Comparison of ENCODE assay signal across 10 mouse cellular contexts in genomic region chr6:86395969-86396368, GRCm38 (mm10). TPM values are rescaled to one million over a fixed set of nuclear protein-coding genes. Genes with fewer than 3 reads are reported as not detected.
DNase-seq lines count a peak whose midpoint lies in the region; ATAC-seq and TF ChIP-seq lines count a peak whose summit lies in the region.
"Had no signal": no experiment of that assay in that cellular context is flagged by ENCODE, and none has a peak within 500 bp of the region (broad histone marks: within the 10 kb centered on the region; RNA-seq: fewer than 3 reads in every experiment).

No protein-coding gene starts in this region.

- H3K4me1 ChIP-seq in heart, embryonic 15.5 days (replicated peaks) = peaks cover 28% of the 10 kb centered on the region
- H3K4me1 ChIP-seq in bone marrow, adult 2 months (ENCODE audit: control insufficient read depth, insufficient read depth, low read length) = no peaks in the 10 kb centered on the region; the same call in 1 of the 2 replicates
- peaks cover 24% of the 10 kb centered on the region for H3K4me1 ChIP-seq in hindbrain, embryonic 14.5 days (replicated peaks; ENCODE audit: control insufficient read depth, insufficient read depth, low read length)
- H3K4me1 ChIP-seq in midbrain, embryonic 13.5 days (replicated peaks) = peaks cover 36% of the 10 kb centered on the region

- H3K36me3 ChIP-seq in heart, embryonic 15.5 days = peaks cover 18% of the 10 kb centered on the region
- peaks cover 28% of the 10 kb centered on the region for H3K36me3 ChIP-seq in hindbrain, embryonic 14.5 days (replicated peaks; ENCODE audit: control insufficient read depth, insufficient read depth)
- peaks cover 30% of the 10 kb centered on the region for H3K36me3 ChIP-seq in midbrain, embryonic 13.5 days

- peak overlapping the region; percentile 78 for H3K4me2 ChIP-seq in heart, embryonic 15.5 days
- H3K4me2 ChIP-seq in hindbrain, embryonic 14.5 days (replicated peaks) = peak overlapping the region; percentile 80
- peak overlapping the region; percentile 76 for H3K4me2 ChIP-seq in midbrain, embryonic 13.5 days (replicated peaks)

- H3K27ac ChIP-seq in heart, embryonic 15.5 days = peak overlapping the region; percentile 85
- H3K27ac ChIP-seq in bone marrow, adult 2 months (ENCODE audit: control insufficient read depth, insufficient read depth, low read depth, low read length, poor library complexity) = peak overlapping the region; percentile 44
- H3K27ac ChIP-seq in hindbrain, embryonic 14.5 days = peak overlapping the region; percentile 95
- H3K27ac ChIP-seq in midbrain, embryonic 13.5 days = peak overlapping the region; percentile 94

- peak overlapping the region; percentile 76 for H3K4me3 ChIP-seq in heart, embryonic 15.5 days
- H3K4me3 ChIP-seq in bone marrow, adult 2 months (replicated peaks; ENCODE audit: control insufficient read depth, low read depth, low read length) = peak overlapping the region; percentile 86
- H3K4me3 ChIP-seq in hindbrain, embryonic 14.5 days (replicated peaks; ENCODE audit: low read length) = peak overlapping the region; percentile 95
- H3K4me3 ChIP-seq in midbrain, embryonic 13.5 days (replicated peaks) = peak overlapping the region; percentile 87

- DNase-seq in heart, postnatal 10 days = no peak
- no peak for DNase-seq in hindbrain, embryonic 14.5 days (ENCODE audit: low spot score)
- DNase-seq in left cerebral cortex, adult 8-10 months (ENCODE audit: low spot score in 2 of 2) = no peak
- DNase-seq in urinary bladder, postnatal 10 days (ENCODE audit: low spot score) = no peak
- DNase-seq in kidney, postnatal 36 days = no peak

- H3K27me3 ChIP-seq in heart, embryonic 15.5 days = no peaks in the 10 kb centered on the region
- no peaks in the 10 kb centered on the region for H3K27me3 ChIP-seq in hindbrain, embryonic 14.5 days (ENCODE audit: control insufficient read depth, insufficient read depth, low read length)
- peaks cover 7% of the 10 kb centered on the region for H3K27me3 ChIP-seq in midbrain, embryonic 13.5 days
- H3K27me3 ChIP-seq: Patski had no signal

- ATAC-seq in heart, embryonic 15.5 days (replicated peaks; ENCODE audit: insufficient number of reproducible peaks, insufficient read depth, low FRiP score, low read depth) = no peak
- ATAC-seq in hindbrain, embryonic 14.5 days (ENCODE audit: low FRiP score) = no peak
- no peak for ATAC-seq in midbrain, embryonic 13.5 days

- TF ChIP-seq POLR2A in bone marrow, adult 2 months (IDR thresholded peaks at IDR 0.05; ENCODE audit: borderline replicate concordance, control insufficient read depth, low read depth, low read length) = no peak

- H3K9ac ChIP-seq in heart, embryonic 15.5 days = peak overlapping the region; percentile 88
- H3K9ac ChIP-seq in hindbrain, embryonic 14.5 days = peak overlapping the region; percentile 95
- H3K9ac ChIP-seq in midbrain, embryonic 13.5 days (replicated peaks) = peak overlapping the region; percentile 96

- TF ChIP-seq CTCF in bone marrow, adult 2 months (IDR thresholded peaks at IDR 0.05; ENCODE audit: control insufficient read depth, insufficient read depth, low read length) = no peak

- no peaks in the 10 kb centered on the region for H3K9me3 ChIP-seq in heart, embryonic 15.5 days (replicated peaks)
- no peaks in the 10 kb centered on the region for H3K9me3 ChIP-seq in hindbrain, embryonic 14.5 days (ENCODE audit: control insufficient read depth, low read length)
- no peaks in the 10 kb centered on the region for H3K9me3 ChIP-seq in midbrain, embryonic 13.5 days

- WGBS in heart, embryonic 15.5 days = 25% methylated on average over 10 of the region's 10 CpGs
- WGBS in bone marrow, adult 2 months = 5% methylated on average over 10 of the region's 10 CpGs
- 24% methylated on average over 10 of the region's 10 CpGs for WGBS in hindbrain, embryonic 14.5 days
- 25% methylated on average over 10 of the region's 10 CpGs for WGBS in midbrain, embryonic 13.5 days

- intact Hi-C loops in heart, postnatal 10 days (cut with DNase I) = loop anchor here (2.0 kb wide), 1 partner anchor 25 kb away; the partner anchor contains the start of gene Snrpg

RNA-seq across cellular contexts. Expression of gene Pcyox1, which starts 1.0 kb away (rescaled TPM):
- polyA plus RNA-seq in heart, embryonic 15.5 days (2015; fragmentation: Nextera tagmentation; extraction: Ambion mirVana) = 49.8 and 54.7 TPM in 2 replicates
- total RNA-seq in heart, postnatal 10 days (2021) = 10 to 100 TPM; 62.8 to 70.7 TPM
- 15.1 and 22.8 TPM in 2 replicates for polyA plus RNA-seq in bone marrow, adult 2 months (2011; ENCODE audit: insufficient read depth, insufficient read length, low replicate concordance, missing spikeins)
- 94.9 and 99.9 TPM in 2 replicates for polyA plus RNA-seq in hindbrain, embryonic 14.5 days (2014; fragmentation: Nextera tagmentation; extraction: Ambion mirVana)
- 114 and 122 TPM in 2 replicates for polyA plus RNA-seq in midbrain, embryonic 13.5 days (2015; fragmentation: Nextera tagmentation; extraction: Ambion mirVana)
- total RNA-seq in left cerebral cortex, adult 8-10 months (2022) = 100 to 1,000 TPM; 115 to 118 (median 116) TPM

RNA-seq across cellular contexts. Expression of gene Tia1, which starts 8.1 kb away (rescaled TPM):
- polyA plus RNA-seq in heart, embryonic 15.5 days (2015; fragmentation: Nextera tagmentation; extraction: Ambion mirVana) = 109 and 119 TPM in 2 replicates
- total RNA-seq in heart, postnatal 10 days (2021) = 10 to 100 TPM; 43.1 to 54.0 TPM
- polyA plus RNA-seq in bone marrow, adult 2 months (2011; ENCODE audit: insufficient read depth, insufficient read length, low replicate concordance, missing spikeins) = 15.3 and 28.8 TPM in 2 replicates
- 267 and 306 TPM in 2 replicates for polyA plus RNA-seq in hindbrain, embryonic 14.5 days (2014; fragmentation: Nextera tagmentation; extraction: Ambion mirVana)
- polyA plus RNA-seq in midbrain, embryonic 13.5 days (2015; fragmentation: Nextera tagmentation; extraction: Ambion mirVana) = 401 and 405 TPM in 2 replicates
- 100 to 1,000 TPM in 2 of 4 experiments, 10 to 100 TPM in 2; 91.0 to 107 (median 99.9) TPM for total RNA-seq in left cerebral cortex, adult 8-10 months (2022)

RNA-seq across cellular contexts. Expression of gene Snrpg, which starts 24.9 kb away (rescaled TPM):
- 261 and 274 TPM in 2 replicates for polyA plus RNA-seq in heart, embryonic 15.5 days (2015; fragmentation: Nextera tagmentation; extraction: Ambion mirVana)
- total RNA-seq in heart, postnatal 10 days (2021) = 10 to 100 TPM; 64.9 to 74.6 TPM
- polyA plus RNA-seq in bone marrow, adult 2 months (2011; ENCODE audit: insufficient read depth, insufficient read length, low replicate concordance, missing spikeins) = 224 and 244 TPM in 2 replicates
- 345 and 410 TPM in 2 replicates for polyA plus RNA-seq in hindbrain, embryonic 14.5 days (2014; fragmentation: Nextera tagmentation; extraction: Ambion mirVana)
- 599 and 627 TPM in 2 replicates for polyA plus RNA-seq in midbrain, embryonic 13.5 days (2015; fragmentation: Nextera tagmentation; extraction: Ambion mirVana)
- 10 to 100 TPM; 47.4 to 75.1 (median 61.7) TPM for total RNA-seq in left cerebral cortex, adult 8-10 months (2022)

RNA-seq across cellular contexts. Expression of gene Gm44790, which starts 30.5 kb away (rescaled TPM):
- 1.1 TPM in 1 of 2 replicates, not detected in the other for polyA plus RNA-seq in heart, embryonic 15.5 days (2015; fragmentation: Nextera tagmentation; extraction: Ambion mirVana)
- total RNA-seq in heart, postnatal 10 days (2021) = under 1 TPM in 1 of 2 experiments, not detected in 1; 0.93 TPM
- polyA plus RNA-seq in bone marrow, adult 2 months (2011; ENCODE audit: insufficient read depth, insufficient read length, low replicate concordance, missing spikeins) = not detected in 2 replicates
- polyA plus RNA-seq in hindbrain, embryonic 14.5 days (2014; fragmentation: Nextera tagmentation; extraction: Ambion mirVana) = not detected in 2 replicates
- not detected in 2 replicates for polyA plus RNA-seq in midbrain, embryonic 13.5 days (2015; fragmentation: Nextera tagmentation; extraction: Ambion mirVana)
- 1 to 10 TPM in 1 of 4 experiments, under 1 TPM in 1, not detected in 2; 0.84 to 3.2 TPM for total RNA-seq in left cerebral cortex, adult 8-10 months (2022)
- total RNA-seq: heart, postnatal 36 days had no signal

RNA-seq across cellular contexts. Expression of gene Fam136a, which starts 30.5 kb away (rescaled TPM):
- polyA plus RNA-seq in heart, embryonic 15.5 days (2015; fragmentation: Nextera tagmentation; extraction: Ambion mirVana) = 78.0 and 87.2 TPM in 2 replicates
- 10 to 100 TPM; 26.4 to 31.3 TPM for total RNA-seq in heart, postnatal 10 days (2021)
- 7.7 and 24.3 TPM in 2 replicates for polyA plus RNA-seq in bone marrow, adult 2 months (2011; ENCODE audit: insufficient read depth, insufficient read length, low replicate concordance, missing spikeins)
- 114 and 115 TPM in 2 replicates for polyA plus RNA-seq in hindbrain, embryonic 14.5 days (2014; fragmentation: Nextera tagmentation; extraction: Ambion mirVana)
- polyA plus RNA-seq in midbrain, embryonic 13.5 days (2015; fragmentation: Nextera tagmentation; extraction: Ambion mirVana) = 134 and 137 TPM in 2 replicates
- 10 to 100 TPM; 22.6 to 27.0 (median 23.1) TPM for total RNA-seq in left cerebral cortex, adult 8-10 months (2022)

Comparison
In these comparisons a context has a peak if more than half of its experiments do, and no peak if none do; other contexts are left out.
1. H3K27ac ChIP-seq: peak in every context shown above with its lines; median percentile 95 in hindbrain, embryonic 14.5 days; 94 in midbrain, embryonic 13.5 days; 85 in heart, embryonic 15.5 days; 44 in bone marrow, adult 2 months.